Mouse (Mus musculus): ENCODE results near the gene Plcl2.

DNA sequence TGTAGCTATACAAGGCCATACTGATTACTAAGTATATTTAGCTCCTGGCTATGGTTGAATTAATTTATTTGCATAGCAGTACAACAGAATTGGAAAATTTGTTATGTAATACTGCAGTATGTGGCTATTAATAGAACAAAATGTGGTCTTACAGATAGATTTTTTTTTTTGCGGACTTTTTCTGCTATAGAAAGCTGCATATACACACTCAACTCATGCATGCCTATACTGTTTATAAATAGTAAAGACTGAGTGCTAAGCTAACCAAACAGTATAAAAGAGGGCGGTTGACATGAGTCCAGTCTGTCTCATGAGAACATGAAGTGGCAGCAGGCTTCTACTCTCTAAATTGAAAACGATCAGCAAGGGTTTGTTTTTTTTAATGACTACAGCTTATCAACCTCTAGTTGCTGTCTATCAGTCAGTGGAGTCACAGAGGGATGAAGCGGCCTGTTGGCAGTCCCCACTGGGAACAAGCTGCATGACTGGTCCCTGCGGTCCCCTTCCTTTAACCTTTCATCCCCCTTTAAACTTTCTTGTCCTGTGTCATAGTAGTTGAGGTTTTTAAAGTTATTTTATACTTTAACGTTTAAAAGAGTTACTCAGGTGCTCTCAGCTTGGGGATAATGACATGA, 8.7 kb downstream of the Plcl2 start:
- TF ChIP-seq EP300 (IDR thresholded peaks at IDR 0.05; ENCODE audit: insufficient read depth, low read depth, low read length), result no peak
- no peak for TF ChIP-seq CTCF (IDR thresholded peaks at IDR 0.05; ENCODE audit: low read depth, low read length)
- no peak for TF ChIP-seq POLR2A (IDR thresholded peaks at IDR 0.05; ENCODE audit: insufficient read depth, low read length)
